Mouse (Mus musculus) E14TG2a.4 (cell line): ENCODE measurements at regions not wholly inside any gene's neighbourhood (a gene's known extent, or its start where the extent isn't known, plus 50 kb on each side); places are given as distances from the start of the nearest gene placed in this dataset.

Experiments
- CTCF ChIP-seq: conservative IDR thresholded peaks from 2 replicates; pipeline ENCODE4 v1.5.1; 2014; ENCODE audit warnings: low read length
- NANOG ChIP-seq: IDR thresholded peaks from 2 replicates; pipeline ENCODE4 v1.6.1; 2014; ENCODE audit warnings: borderline replicate concordance, low read length, mixed read lengths

DNA sequence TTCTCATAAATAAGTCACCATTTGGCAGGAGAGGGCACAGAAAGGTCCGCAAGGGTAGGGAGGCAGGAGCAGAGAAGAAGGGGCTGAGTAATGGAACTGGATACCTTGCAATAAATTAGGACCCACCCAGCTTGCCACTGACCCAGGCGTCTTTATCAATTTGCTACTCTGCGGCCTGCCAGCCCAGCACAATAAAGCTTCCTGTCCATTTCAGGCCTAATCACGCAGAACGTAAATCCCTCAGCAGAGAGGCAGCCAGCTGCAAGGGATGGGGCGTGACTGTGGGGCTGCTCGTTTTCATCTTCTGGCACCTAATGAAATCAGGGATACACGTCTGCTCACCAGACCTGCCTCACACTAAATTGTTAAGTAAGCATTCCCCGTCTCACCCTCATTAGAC, 324.9 kb upstream of the Chd6 start:
- TF ChIP-seq CTCF (no peak), NANOG (no peak)
